Mouse (Mus musculus) R1 (cell line): ENCODE data around the gene Taok2.
A peak's percentile ranks its signal among the peaks of the same experiment; 100 is the strongest.

Experiments used
- DNase-seq: peaks from one replicate; pipeline ENCODE4 v3.0.0-alpha.2; 2018; ENCODE audit warnings: low read depth, low spot score

The Taok2 gene

GRCm38 (mm10) chr7:126870520-126870891, 14.0 kb downstream of the Taok2 start:
- DNase-seq: no peak

- no peak for DNase-seq
Observed at GRCm38 (mm10) chr7:126869780-126870519, 14.6 kb downstream of the Taok2 start.

GRCm38 (mm10) chr7:126868003-126868402, 16.5 kb downstream of the Taok2 start:
- DNase-seq: no peak

- DNase-seq: no peak
Observed at GRCm38 (mm10) chr7:126867534-126867933, 17.0 kb downstream of the Taok2 start.

GRCm38 (mm10) chr7:126863791-126864190, 20.7 kb downstream of the Taok2 start:
- no peak for DNase-seq

GRCm38 (mm10) chr7:126862147-126862784, 22.2 kb downstream of the Taok2 start, which contains the start of gene Ino80e:
Ino80e (minus strand) TSS chr7:126862377.
- DNase-seq: peak; percentile 96

GRCm38 (mm10) chr7:126861429-126862130, 22.9 kb downstream of the Taok2 start, which contains the start of gene Hirip3:
Hirip3 (plus strand) TSS chr7:126861972.
- peak; percentile 97 for DNase-seq

GRCm38 (mm10) chr7:126860987-126861386, 23.5 kb downstream of the Taok2 start:
- peak; percentile 47 for DNase-seq

GRCm38 (mm10) chr7:126856741-126857420, 27.6 kb downstream of the Taok2 start:
- DNase-seq: peak; percentile 95

- no peak for DNase-seq
Observed at GRCm38 (mm10) chr7:126855641-126856040, 28.9 kb downstream of the Taok2 start.

GRCm38 (mm10) chr7:126853454-126853853, 31.0 kb downstream of the Taok2 start:
- DNase-seq: no peak

- no peak for DNase-seq
Observed at GRCm38 (mm10) chr7:126851192-126851591, 33.3 kb downstream of the Taok2 start.

GRCm38 (mm10) chr7:126850161-126850560, 34.3 kb downstream of the Taok2 start:
- no peak for DNase-seq

- no peak for DNase-seq
Observed at GRCm38 (mm10) chr7:126848794-126849193, 35.7 kb downstream of the Taok2 start.

GRCm38 (mm10) chr7:126847421-126848398, 36.8 kb downstream of the Taok2 start:
- peak; percentile 75 for DNase-seq

GRCm38 (mm10) chr7:126847116-126847420, 37.4 kb downstream of the Taok2 start, which contains the start of gene Doc2a:
Doc2a (plus strand) TSS chr7:126847416.
- no peak for DNase-seq

- no peak for DNase-seq
Observed at GRCm38 (mm10) chr7:126845516-126845915, 39.0 kb downstream of the Taok2 start.

GRCm38 (mm10) chr7:126843276-126843675, 41.2 kb downstream of the Taok2 start:
- no peak for DNase-seq

- no peak for DNase-seq
Observed at GRCm38 (mm10) chr7:126833294-126833693, 51.2 kb downstream of the Taok2 start.

GRCm38 (mm10) chr7:126832036-126832598, 52.4 kb downstream of the Taok2 start:
- peak; percentile 97 for DNase-seq
